Mouse (Mus musculus): Measurements from ENCODE around the gene Ablim2. TPM values are rescaled to one million over a fixed set of nuclear protein-coding genes. Genes with fewer than 3 reads are reported as not detected.
A peak's percentile ranks its signal among the peaks of the same experiment; 100 is the strongest.

Gene Ablim2
- polyA plus RNA-seq, 1 experiment from 2014 or later: 0.51 TPM

DNA sequence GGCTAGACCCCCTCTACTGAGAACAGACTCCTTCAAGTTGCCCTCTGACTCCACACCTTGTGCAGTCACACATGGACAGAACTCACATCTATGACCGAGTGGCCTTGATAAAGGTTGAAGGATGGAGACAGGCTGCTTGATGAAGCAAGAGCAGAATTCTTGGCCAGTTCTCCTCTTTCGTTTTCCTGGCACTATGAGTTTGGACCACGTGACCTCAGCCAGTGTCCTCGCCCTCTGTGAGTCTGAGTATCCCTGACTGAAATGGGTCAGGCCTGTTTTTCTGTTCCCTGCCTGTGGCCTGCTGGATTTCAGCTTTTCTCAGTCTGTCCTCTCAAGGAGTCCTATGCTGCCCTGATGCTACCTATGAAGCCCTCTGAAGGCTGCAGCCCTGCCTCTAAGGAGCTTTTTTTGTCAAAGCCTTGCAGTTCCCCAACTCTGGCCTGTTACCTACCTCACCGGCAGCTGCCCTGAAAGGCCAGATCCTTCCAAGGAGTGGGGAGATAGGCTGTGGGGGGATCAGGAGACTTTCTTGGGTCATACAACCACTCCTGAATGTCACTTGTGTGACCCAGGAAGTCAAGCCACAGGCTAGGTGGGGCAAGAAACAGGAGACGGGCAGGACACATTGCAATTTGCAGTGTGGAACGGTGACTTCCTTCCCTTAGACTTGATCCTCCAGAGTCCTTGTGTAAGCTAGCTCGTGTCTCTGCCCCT, 14.3 kb upstream of the Ablim2 start:
- Histone ChIP-seq H3K9me3 (ENCODE audit: control insufficient read depth, low read length) (no peaks in the 10 kb centered on the region), H3K4me2 (no peak overlapping the region), H3K27ac (ENCODE audit: low read depth, low read length) (no peak overlapping the region), H3K4me1 (ENCODE audit: control insufficient read depth, insufficient read depth, low read length) (no peaks in the 10 kb centered on the region), H3K9ac (ENCODE audit: low read length) (no peak overlapping the region), H3K36me3 (ENCODE audit: control insufficient read depth, insufficient read depth, low read length) (no peaks in the 10 kb centered on the region), H3K27me3 (ENCODE audit: control insufficient read depth, insufficient read depth, low read length) (peaks cover 4% of the 10 kb centered on the region; the same call in 1 of the 2 replicates), H3K4me3 (ENCODE audit: low read depth, low read length) (no peak overlapping the region)
- WGBS: 77% methylated on average over 8 of the region's 8 CpGs
- DNase-seq (ENCODE audit: low spot score, missing footprints) (no peak), ATAC-seq (ENCODE audit: low FRiP score) (no peak)

DNA sequence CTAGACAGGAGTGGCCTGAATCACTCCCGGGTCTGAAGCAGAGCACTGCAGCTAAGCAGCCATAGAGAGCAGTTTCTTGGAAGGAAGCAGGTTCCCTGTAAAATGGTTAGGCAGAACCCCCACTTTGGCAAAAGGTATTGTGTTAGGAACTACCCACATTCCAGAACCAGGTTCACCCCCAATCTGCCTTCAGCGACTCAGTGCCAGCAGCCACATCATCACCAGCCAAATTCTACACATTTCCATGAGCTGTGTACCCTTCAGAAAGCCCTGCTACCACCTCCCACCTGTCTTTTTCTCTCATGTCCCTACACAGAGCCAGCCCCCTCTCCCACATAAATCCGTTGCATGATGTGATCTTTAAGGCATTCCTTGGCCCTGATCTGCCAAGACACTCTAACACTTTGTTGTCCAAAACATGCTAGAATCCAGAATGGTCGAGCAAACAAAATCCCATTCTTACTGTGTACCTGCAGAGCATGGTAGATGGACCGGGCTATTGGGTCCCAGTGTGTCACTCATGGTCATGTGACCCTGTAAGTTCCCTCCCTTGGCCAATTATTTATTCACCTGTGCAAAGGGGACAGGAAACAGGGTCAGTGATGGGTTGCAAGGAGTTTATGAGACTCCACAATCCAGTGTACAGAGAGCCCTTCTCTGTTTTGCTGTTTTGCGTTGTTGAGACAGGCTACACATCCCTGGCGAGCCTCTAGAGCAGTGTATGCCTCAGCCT, 13.5 kb upstream of the Ablim2 start:
- H3K27ac ChIP-seq (ENCODE audit: low read depth, low read length): no peak overlapping the region
- H3K4me1 ChIP-seq (ENCODE audit: control insufficient read depth, insufficient read depth, low read length): no peaks in the 10 kb centered on the region
- H3K4me3 ChIP-seq (ENCODE audit: low read depth, low read length): no peak overlapping the region
- ATAC-seq (ENCODE audit: low FRiP score) (no peak), DNase-seq (ENCODE audit: low spot score, missing footprints) (no peak)
- H3K4me2 ChIP-seq: no peak overlapping the region
- peaks cover 4% of the 10 kb centered on the region; the same call in 1 of the 2 replicates for H3K27me3 ChIP-seq (ENCODE audit: control insufficient read depth, insufficient read depth, low read length)
- WGBS: 82% methylated on average over 7 of the region's 7 CpGs
- H3K9me3 ChIP-seq (ENCODE audit: control insufficient read depth, low read length): no peaks in the 10 kb centered on the region
- H3K36me3 ChIP-seq (ENCODE audit: control insufficient read depth, insufficient read depth, low read length): no peaks in the 10 kb centered on the region
- no peak overlapping the region for H3K9ac ChIP-seq (ENCODE audit: low read length)

- H3K36me3 ChIP-seq (ENCODE audit: control insufficient read depth, insufficient read depth, low read length): no peaks in the 10 kb centered on the region
- ATAC-seq (ENCODE audit: low FRiP score) (no peak), DNase-seq (ENCODE audit: low spot score, missing footprints) (no peak)
- H3K9me3 ChIP-seq (ENCODE audit: control insufficient read depth, low read length): no peaks in the 10 kb centered on the region
- H3K4me2 ChIP-seq: no peak overlapping the region
- no peaks in the 10 kb centered on the region for H3K4me1 ChIP-seq (ENCODE audit: control insufficient read depth, insufficient read depth, low read length)
- H3K27ac ChIP-seq (ENCODE audit: low read depth, low read length): no peak overlapping the region
- no peak overlapping the region for H3K4me3 ChIP-seq (ENCODE audit: low read depth, low read length)
- H3K27me3 ChIP-seq (ENCODE audit: control insufficient read depth, insufficient read depth, low read length): peaks cover 2% of the 10 kb centered on the region; the same call in 1 of the 2 replicates
- 80% methylated on average over 5 of the region's 5 CpGs for WGBS
- H3K9ac ChIP-seq (ENCODE audit: low read length): no peak overlapping the region
Observed at GRCm38 (mm10) chr5:35745406-35745805, 12.3 kb upstream of the Ablim2 start.

- Histone ChIP-seq H3K27me3 (ENCODE audit: control insufficient read depth, insufficient read depth, low read length) (no peaks in the 10 kb centered on the region), H3K27ac (ENCODE audit: low read depth, low read length) (no peak overlapping the region), H3K4me3 (ENCODE audit: low read depth, low read length) (no peak overlapping the region), H3K4me1 (ENCODE audit: control insufficient read depth, insufficient read depth, low read length) (no peaks in the 10 kb centered on the region), H3K9me3 (ENCODE audit: control insufficient read depth, low read length) (no peaks in the 10 kb centered on the region), H3K4me2 (no peak overlapping the region), H3K36me3 (ENCODE audit: control insufficient read depth, insufficient read depth, low read length) (no peaks in the 10 kb centered on the region), H3K9ac (ENCODE audit: low read length) (no peak overlapping the region)
- ATAC-seq (ENCODE audit: low FRiP score) (no peak), DNase-seq (ENCODE audit: low spot score, missing footprints) (peak; percentile 98)
- WGBS: 27% methylated on average over 4 of the region's 4 CpGs
Observed at GRCm38 (mm10) chr5:35746910-35747309, 10.8 kb upstream of the Ablim2 start.

GRCm38 (mm10) chr5:35749416-35749815, 8.3 kb upstream of the Ablim2 start:
- no peak overlapping the region for H3K9ac ChIP-seq (ENCODE audit: low read length)
- H3K4me3 ChIP-seq (ENCODE audit: low read depth, low read length): no peak overlapping the region
- WGBS: 59% methylated on average over 3 of the region's 3 CpGs
- H3K36me3 ChIP-seq (ENCODE audit: control insufficient read depth, insufficient read depth, low read length): no peaks in the 10 kb centered on the region
- H3K27me3 ChIP-seq (ENCODE audit: control insufficient read depth, insufficient read depth, low read length): no peaks in the 10 kb centered on the region
- ATAC-seq (ENCODE audit: low FRiP score): no peak
- DNase-seq (ENCODE audit: low spot score, missing footprints): no peak
- no peak overlapping the region for H3K4me2 ChIP-seq
- H3K4me1 ChIP-seq (ENCODE audit: control insufficient read depth, insufficient read depth, low read length): no peaks in the 10 kb centered on the region
- no peak overlapping the region for H3K27ac ChIP-seq (ENCODE audit: low read depth, low read length)
- H3K9me3 ChIP-seq (ENCODE audit: control insufficient read depth, low read length): no peaks in the 10 kb centered on the region

- Histone ChIP-seq H3K4me2 (no peak overlapping the region), H3K27me3 (ENCODE audit: control insufficient read depth, insufficient read depth, low read length) (no peaks in the 10 kb centered on the region), H3K9ac (ENCODE audit: low read length) (no peak overlapping the region), H3K9me3 (ENCODE audit: control insufficient read depth, low read length) (no peaks in the 10 kb centered on the region), H3K27ac (ENCODE audit: low read depth, low read length) (no peak overlapping the region), H3K36me3 (ENCODE audit: control insufficient read depth, insufficient read depth, low read length) (no peaks in the 10 kb centered on the region), H3K4me1 (ENCODE audit: control insufficient read depth, insufficient read depth, low read length) (no peaks in the 10 kb centered on the region), H3K4me3 (ENCODE audit: low read depth, low read length) (no peak overlapping the region)
- no peak for DNase-seq (ENCODE audit: low spot score, missing footprints)
- WGBS: 83% methylated on average over 1 of the region's 1 CpGs
- no peak for ATAC-seq (ENCODE audit: low FRiP score)
Observed at GRCm38 (mm10) chr5:35750026-35750425, 7.7 kb upstream of the Ablim2 start.

DNA sequence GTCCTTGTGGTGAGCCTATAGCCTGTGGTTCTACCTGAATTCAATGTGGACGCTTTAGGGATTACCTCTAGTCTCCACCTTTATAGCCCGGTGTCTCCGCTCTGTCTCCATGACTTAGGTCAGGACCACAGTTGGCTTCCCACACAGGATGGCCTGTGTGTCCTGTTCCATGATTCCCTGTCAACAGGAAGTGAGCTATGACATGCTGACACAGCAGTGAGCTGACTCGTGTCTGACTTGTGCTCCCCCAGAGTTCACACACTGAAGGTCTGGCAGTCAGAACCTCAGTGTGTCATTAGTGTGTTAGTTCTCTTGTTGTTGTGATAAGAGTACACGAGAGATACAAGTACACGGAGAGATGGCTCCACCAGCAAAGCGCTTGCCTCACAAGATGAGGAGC, 6.7 kb upstream of the Ablim2 start:
- Histone ChIP-seq H3K27ac (ENCODE audit: low read depth, low read length) (no peak overlapping the region), H3K9me3 (ENCODE audit: control insufficient read depth, low read length) (no peaks in the 10 kb centered on the region), H3K4me3 (ENCODE audit: low read depth, low read length) (no peak overlapping the region), H3K9ac (ENCODE audit: low read length) (no peak overlapping the region), H3K4me1 (ENCODE audit: control insufficient read depth, insufficient read depth, low read length) (no peaks in the 10 kb centered on the region), H3K27me3 (ENCODE audit: control insufficient read depth, insufficient read depth, low read length) (no peaks in the 10 kb centered on the region), H3K36me3 (ENCODE audit: control insufficient read depth, insufficient read depth, low read length) (no peaks in the 10 kb centered on the region), H3K4me2 (no peak overlapping the region)
- 86% methylated on average over 7 of the region's 7 CpGs for WGBS
- DNase-seq (ENCODE audit: low spot score, missing footprints) (peak; percentile 75), ATAC-seq (ENCODE audit: low FRiP score) (no peak)

GRCm38 (mm10) chr5:35755131-35755733, 2.4 kb upstream of the Ablim2 start:
- ATAC-seq (ENCODE audit: low FRiP score) (no peak), DNase-seq (ENCODE audit: low spot score, missing footprints) (peak; percentile 92)
- Histone ChIP-seq H3K9me3 (ENCODE audit: control insufficient read depth, low read length) (no peaks in the 10 kb centered on the region), H3K4me3 (ENCODE audit: low read depth, low read length) (no peak overlapping the region), H3K27ac (ENCODE audit: low read depth, low read length) (no peak overlapping the region), H3K4me1 (ENCODE audit: control insufficient read depth, insufficient read depth, low read length) (peaks cover 6% of the 10 kb centered on the region), H3K36me3 (ENCODE audit: control insufficient read depth, insufficient read depth, low read length) (no peaks in the 10 kb centered on the region), H3K4me2 (no peak overlapping the region), H3K9ac (ENCODE audit: low read length) (no peak overlapping the region), H3K27me3 (ENCODE audit: control insufficient read depth, insufficient read depth, low read length) (peaks cover 24% of the 10 kb centered on the region)
- 26% methylated on average over 5 of the region's 5 CpGs for WGBS

DNA sequence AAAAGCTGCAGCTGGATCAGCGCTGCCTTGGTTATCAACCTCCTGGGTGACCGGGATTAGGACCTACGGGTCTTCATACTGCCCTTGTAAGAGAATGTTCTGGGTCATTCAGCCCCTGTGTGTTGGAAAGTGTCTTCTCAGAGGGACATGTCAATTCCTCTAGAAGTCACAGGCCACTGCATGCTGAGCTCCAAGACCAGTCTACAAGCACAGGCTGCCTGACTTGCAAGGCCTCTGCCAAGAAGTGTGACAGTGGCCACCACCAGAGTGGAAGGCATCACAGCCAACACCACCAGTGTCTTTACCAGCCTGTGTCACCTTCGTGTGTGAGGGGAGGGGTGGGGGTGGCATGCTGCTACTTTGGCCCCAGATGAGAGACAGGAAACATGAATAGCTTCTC, 1.7 kb upstream of the Ablim2 start:
- H3K36me3 ChIP-seq (ENCODE audit: control insufficient read depth, insufficient read depth, low read length): no peaks in the 10 kb centered on the region
- H3K4me1 ChIP-seq (ENCODE audit: control insufficient read depth, insufficient read depth, low read length): peaks cover 6% of the 10 kb centered on the region
- WGBS: 63% methylated on average over 4 of the region's 4 CpGs
- H3K27ac ChIP-seq (ENCODE audit: low read depth, low read length): no peak overlapping the region
- no peaks in the 10 kb centered on the region for H3K9me3 ChIP-seq (ENCODE audit: control insufficient read depth, low read length)
- H3K9ac ChIP-seq (ENCODE audit: low read length): no peak overlapping the region
- H3K4me2 ChIP-seq: no peak overlapping the region
- DNase-seq (ENCODE audit: low spot score, missing footprints) (peak; percentile 76), ATAC-seq (ENCODE audit: low FRiP score) (no peak)
- H3K4me3 ChIP-seq (ENCODE audit: low read depth, low read length): no peak overlapping the region
- peaks cover 24% of the 10 kb centered on the region for H3K27me3 ChIP-seq (ENCODE audit: control insufficient read depth, insufficient read depth, low read length)
